Mouse (Mus musculus) liver, embryonic 15.5 days (tissue): ENCODE data around the gene Utf1. TPM values are rescaled to one million over a fixed set of nuclear protein-coding genes. Genes with fewer than 3 reads are reported as not detected.

Experiments used
- ATAC-seq: fragments of 200-750 bp; cut with Nextera tagmentation; 2 replicates; pipeline ENCODE4 v1.8.0; 2017; ENCODE audit warnings: moderate number of reproducible peaks, mild to moderate bottlenecking, moderate library complexity; ENCODE audit not compliant: insufficient read depth
- H3K27ac ChIP-seq: fragments of 300-500 bp; sonication (generic); replicated peaks from 2 replicates; pipeline ENCODE4 v1.5.1; 2015; ENCODE audit warnings: mild to moderate bottlenecking, inconsistent platforms
- H3K27me3 ChIP-seq: fragments of 300-500 bp; sonication (generic); 2 replicates; pipeline ENCODE4 v1.6.1; 2015; ENCODE audit warnings: mild to moderate bottlenecking, inconsistent platforms
- H3K36me3 ChIP-seq: fragments of 300-500 bp; sonication (generic); replicated peaks from 2 replicates; pipeline ENCODE4 v1.6.1; 2015; ENCODE audit warnings: moderate library complexity, mild to moderate bottlenecking, inconsistent platforms
- H3K4me1 ChIP-seq: fragments of 300-500 bp; sonication (generic); replicated peaks from 2 replicates; pipeline ENCODE4 v1.6.1; 2015; ENCODE audit warnings: inconsistent platforms
- H3K4me2 ChIP-seq: fragments of 300-500 bp; sonication (generic); 2 replicates; pipeline ENCODE4 v1.6.1; 2015; ENCODE audit warnings: moderate library complexity, mild to moderate bottlenecking, inconsistent platforms
- H3K4me3 ChIP-seq: fragments of 300-500 bp; sonication (generic); replicated peaks from 2 replicates; pipeline ENCODE4 v1.5.1; 2015; ENCODE audit warnings: mild to moderate bottlenecking, inconsistent platforms
- H3K9ac ChIP-seq: fragments of 300-500 bp; sonication (generic); 2 replicates; pipeline ENCODE4 v1.6.1; 2015; ENCODE audit warnings: moderate library complexity, mild to moderate bottlenecking, inconsistent platforms
- H3K9me3 ChIP-seq: fragments of 300-500 bp; sonication (generic); replicated peaks from 2 replicates; pipeline ENCODE4 v1.6.1; 2016; ENCODE audit warnings: inconsistent platforms
- WGBS: fragments of 180-500 bp; shearing (Covaris S2); methylation state at CpG from one replicate; pipeline ENCODE4 v1.1.7; 2015; ENCODE audit warnings: mixed read lengths; ENCODE audit not compliant: insufficient replicate concordance; 5-methylcytosine and 5-hydroxymethylcytosine counted together
- polyA plus RNA-seq: library from polyadenylated mRNA; unstranded; fragments of >200 nt; fragmentation: Nextera tagmentation; extraction: Ambion mirVana; gene quantifications from 2 replicates; pipeline ENCODE4 v1.2.1, GENCODE M21; 2015

The Utf1 gene
- not detected in 2 replicates for polyA plus RNA-seq

GRCm38 (mm10) chr7:139943674-139944281 lies at the start of gene Utf1:
Utf1 (plus strand) TSS chr7:139943789.
- H3K4me2 ChIP-seq: peak within 1 kb of the TSS; percentile 35
- peak within 1 kb of the TSS; percentile 15; the same call in 1 of the 2 replicates for H3K4me3 ChIP-seq
- H3K9ac ChIP-seq: no peak within 1 kb of the TSS
- H3K36me3 ChIP-seq: no peaks in the 10 kb centered on the region
- no peaks in the 10 kb centered on the region; the same call in 1 of the 2 replicates for H3K4me1 ChIP-seq
- H3K27ac ChIP-seq: no peak within 1 kb of the TSS
- peaks cover 83% of the 10 kb centered on the region for H3K27me3 ChIP-seq
- WGBS: 2% methylated on average over 59 of the region's 59 CpGs
- ATAC-seq: no peak
- no peaks in the 10 kb centered on the region for H3K9me3 ChIP-seq

- WGBS: 2% methylated on average over 49 of the region's 50 CpGs
- Histone ChIP-seq H3K4me2 (peak within 1 kb of the TSS; percentile 37), H3K4me1 (no peaks in the 10 kb centered on the region), H3K27ac (no peak within 1 kb of the TSS), H3K27me3 (peaks cover 41% of the 10 kb centered on the region), H3K36me3 (no peaks in the 10 kb centered on the region), H3K9ac (no peak within 1 kb of the TSS), H3K4me3 (no peak within 1 kb of the TSS), H3K9me3 (no peaks in the 10 kb centered on the region)
- ATAC-seq: no peak
These were observed 48.7 kb upstream of the Utf1 start, which contains the start of gene Kndc1 for GRCm38 (mm10) chr7:139894655-139895557. Kndc1 (plus strand) TSS chr7:139894696.

DNA sequence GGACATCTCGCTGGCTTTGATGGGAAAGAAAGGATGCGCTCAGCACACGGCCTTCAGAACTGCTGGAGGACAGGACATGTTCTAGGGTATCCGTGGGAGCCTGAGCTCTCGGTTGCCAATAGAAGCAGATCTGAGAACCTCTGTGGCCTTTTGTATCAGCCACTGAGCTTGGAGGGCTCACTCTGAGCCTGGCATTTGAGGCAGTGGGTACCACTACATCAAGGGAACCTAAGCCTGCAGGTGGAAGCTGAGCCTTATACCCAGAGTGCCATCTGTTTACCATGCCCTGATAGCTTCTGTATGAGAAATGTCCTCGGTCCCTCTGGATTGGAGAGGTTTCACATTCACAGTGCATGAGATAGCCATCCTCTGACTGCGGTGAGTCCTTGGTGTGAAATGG lies 47.3 kb upstream of the Utf1 start:
- peaks cover 41% of the 10 kb centered on the region for H3K27me3 ChIP-seq
- no peak for ATAC-seq
- H3K4me1 ChIP-seq: no peaks in the 10 kb centered on the region
- no peaks in the 10 kb centered on the region for H3K9me3 ChIP-seq
- H3K4me3 ChIP-seq: no peak overlapping the region
- H3K36me3 ChIP-seq: no peaks in the 10 kb centered on the region
- H3K9ac ChIP-seq: no peak overlapping the region
- no peak overlapping the region for H3K4me2 ChIP-seq
- H3K27ac ChIP-seq: no peak overlapping the region
- WGBS: 57% methylated on average over 7 of the region's 7 CpGs

DNA sequence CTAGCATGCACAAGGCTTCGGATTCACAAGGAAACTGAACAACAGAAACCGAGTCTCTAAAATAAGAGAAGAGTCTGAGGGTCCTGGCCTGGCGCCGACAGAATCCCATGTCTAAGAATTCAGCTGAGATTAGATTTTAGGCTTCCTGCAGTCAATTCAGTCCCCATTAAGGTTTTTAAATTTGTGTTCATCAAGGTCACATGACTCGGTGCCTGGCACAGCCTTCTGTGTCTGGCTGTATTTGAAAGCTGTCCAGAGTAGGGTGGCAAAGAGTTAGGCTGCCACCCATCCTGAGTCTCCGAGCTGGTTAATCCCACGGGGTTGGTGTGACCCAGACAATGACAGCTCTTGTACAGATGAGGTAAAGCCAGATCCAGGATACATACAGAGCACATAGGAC lies 46.8 kb upstream of the Utf1 start:
- Histone ChIP-seq H3K36me3 (no peaks in the 10 kb centered on the region), H3K9me3 (no peaks in the 10 kb centered on the region), H3K4me2 (no peak overlapping the region), H3K9ac (no peak overlapping the region), H3K4me1 (no peaks in the 10 kb centered on the region), H3K27me3 (peaks cover 41% of the 10 kb centered on the region), H3K27ac (no peak overlapping the region), H3K4me3 (no peak overlapping the region)
- ATAC-seq: no peak
- 55% methylated on average over 7 of the region's 7 CpGs for WGBS

- Histone ChIP-seq H3K27me3 (peaks cover 34% of the 10 kb centered on the region), H3K9me3 (no peaks in the 10 kb centered on the region), H3K36me3 (no peaks in the 10 kb centered on the region), H3K4me3 (no peak overlapping the region), H3K9ac (no peak overlapping the region), H3K27ac (no peak overlapping the region), H3K4me1 (no peaks in the 10 kb centered on the region), H3K4me2 (no peak overlapping the region)
- ATAC-seq: no peak
- 56% methylated on average over 2 of the region's 2 CpGs for WGBS
These were observed 45.0 kb upstream of the Utf1 start for GRCm38 (mm10) chr7:139898606-139899005.

DNA sequence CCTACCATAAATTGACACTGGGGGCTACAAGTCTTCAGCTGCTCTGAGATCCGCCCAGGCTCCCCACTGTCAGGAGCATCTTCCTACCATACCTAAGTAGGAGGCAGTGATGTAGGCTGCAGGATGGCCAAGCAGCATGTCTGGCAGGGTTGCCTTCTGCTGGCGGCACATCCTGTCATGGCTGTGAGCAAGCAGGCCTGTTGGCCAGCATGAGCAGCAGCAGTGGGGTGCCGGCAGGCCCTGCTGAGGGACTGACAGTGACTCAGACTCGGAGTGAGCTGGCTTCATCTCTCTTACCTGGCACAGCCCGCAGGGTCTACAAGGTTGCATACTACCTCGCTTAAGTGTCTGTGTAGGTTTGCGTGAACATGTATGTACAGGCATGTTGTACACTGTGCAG lies 44.1 kb upstream of the Utf1 start:
- Histone ChIP-seq H3K36me3 (no peaks in the 10 kb centered on the region), H3K4me3 (no peak overlapping the region), H3K9ac (no peak overlapping the region), H3K4me2 (no peak overlapping the region), H3K27ac (no peak overlapping the region), H3K9me3 (no peaks in the 10 kb centered on the region), H3K4me1 (no peaks in the 10 kb centered on the region), H3K27me3 (peaks cover 30% of the 10 kb centered on the region)
- 61% methylated on average over 7 of the region's 7 CpGs for WGBS
- ATAC-seq: no peak

GRCm38 (mm10) chr7:139900456-139900855 lies 43.1 kb upstream of the Utf1 start:
- Histone ChIP-seq H3K27ac (no peak overlapping the region), H3K9ac (no peak overlapping the region), H3K36me3 (no peaks in the 10 kb centered on the region), H3K4me3 (no peak overlapping the region), H3K4me2 (no peak overlapping the region), H3K9me3 (no peaks in the 10 kb centered on the region), H3K27me3 (peaks cover 28% of the 10 kb centered on the region), H3K4me1 (no peaks in the 10 kb centered on the region)
- WGBS: 66% methylated on average over 7 of the region's 7 CpGs
- ATAC-seq: no peak

DNA sequence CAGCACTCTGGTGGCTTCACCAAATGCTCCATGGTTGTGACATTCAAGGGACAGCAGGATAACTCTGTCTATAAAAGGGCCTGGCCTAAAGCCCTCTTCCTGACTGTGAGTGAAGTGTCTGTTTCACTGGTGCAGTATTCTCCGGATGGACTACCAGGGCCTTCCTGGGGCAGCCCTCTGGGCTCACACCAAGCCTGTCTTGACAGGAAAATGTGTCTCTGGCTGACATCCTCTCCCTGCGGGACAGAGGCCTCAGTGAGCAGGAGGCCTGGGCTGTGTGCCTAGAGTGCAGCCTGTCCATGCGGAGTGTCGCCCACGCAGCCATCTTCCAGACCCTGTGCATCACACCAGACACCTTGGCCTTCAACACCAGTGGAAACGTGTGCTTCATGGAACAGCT lies 42.7 kb upstream of the Utf1 start:
- Histone ChIP-seq H3K9ac (no peak overlapping the region), H3K27ac (no peak overlapping the region), H3K4me1 (no peaks in the 10 kb centered on the region), H3K36me3 (no peaks in the 10 kb centered on the region), H3K4me3 (no peak overlapping the region), H3K27me3 (peaks cover 28% of the 10 kb centered on the region; the same call in 1 of the 2 replicates), H3K4me2 (no peak overlapping the region), H3K9me3 (no peaks in the 10 kb centered on the region)
- no peak for ATAC-seq
- whole genome bisulfite sequencing: 71% methylated on average over 6 of the region's 6 CpGs

GRCm38 (mm10) chr7:139901981-139902380 lies 41.6 kb upstream of the Utf1 start:
- H3K4me1 ChIP-seq: no peaks in the 10 kb centered on the region
- no peak overlapping the region for H3K27ac ChIP-seq
- no peak overlapping the region for H3K4me2 ChIP-seq
- no peaks in the 10 kb centered on the region for H3K36me3 ChIP-seq
- 41% methylated on average over 1 of the region's 1 CpGs for WGBS
- H3K9ac ChIP-seq: no peak overlapping the region
- H3K27me3 ChIP-seq: peaks cover 17% of the 10 kb centered on the region; the same call in 1 of the 2 replicates
- ATAC-seq: no peak
- no peak overlapping the region for H3K4me3 ChIP-seq
- H3K9me3 ChIP-seq: no peaks in the 10 kb centered on the region

- Histone ChIP-seq H3K4me1 (no peaks in the 10 kb centered on the region), H3K27ac (no peak overlapping the region), H3K9ac (no peak overlapping the region), H3K4me2 (no peak overlapping the region), H3K36me3 (no peaks in the 10 kb centered on the region), H3K9me3 (no peaks in the 10 kb centered on the region), H3K27me3 (peaks cover 17% of the 10 kb centered on the region; the same call in 1 of the 2 replicates), H3K4me3 (no peak overlapping the region)
- ATAC-seq: no peak
- 9% methylated on average over 6 of the region's 6 CpGs for WGBS
These were observed 38.3 kb upstream of the Utf1 start for GRCm38 (mm10) chr7:139905261-139905660.

DNA sequence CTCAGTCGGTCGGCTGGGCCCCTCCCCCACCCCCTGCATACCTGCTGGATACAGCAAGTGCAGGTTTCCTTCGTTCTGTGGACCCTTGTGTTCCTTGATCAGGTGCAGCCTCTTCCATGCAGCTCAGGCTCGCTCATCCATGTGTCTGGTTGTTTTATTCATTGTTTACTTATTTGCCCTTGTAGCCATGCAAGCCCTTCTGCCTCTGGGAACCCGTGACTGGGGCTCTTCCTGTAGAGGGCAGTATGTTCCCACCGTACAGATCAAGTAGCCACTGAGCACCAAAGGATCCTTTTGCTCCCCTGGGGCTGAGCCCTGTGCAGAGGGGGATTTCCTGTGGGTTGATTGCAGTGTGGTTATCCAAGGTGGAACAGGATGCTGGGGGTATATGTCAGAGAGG lies 37.9 kb upstream of the Utf1 start:
- ATAC-seq: no peak
- H3K4me3 ChIP-seq: no peak overlapping the region
- 2% methylated on average over 6 of the region's 6 CpGs for WGBS
- no peak overlapping the region for H3K27ac ChIP-seq
- peaks cover 17% of the 10 kb centered on the region; the same call in 1 of the 2 replicates for H3K27me3 ChIP-seq
- no peaks in the 10 kb centered on the region for H3K4me1 ChIP-seq
- H3K4me2 ChIP-seq: no peak overlapping the region
- H3K9ac ChIP-seq: no peak overlapping the region
- no peaks in the 10 kb centered on the region for H3K9me3 ChIP-seq
- no peaks in the 10 kb centered on the region for H3K36me3 ChIP-seq
